Mouse (Mus musculus) megakaryocyte, adult 5-6 weeks (primary cell): Measurements from ENCODE around the gene Zfp3. TPM values are rescaled to one million over a fixed set of nuclear protein-coding genes. Genes with fewer than 3 reads are reported as not detected.
A peak's percentile ranks its signal among the peaks of the same experiment; 100 is the strongest.
"Not testable (repeated sequence)": the region's sequence is repeated elsewhere in the genome, so short reads cannot be mapped to it uniquely, and the experiment has no call there.

Experiments used
- ATAC-seq: 2 replicates; pipeline ENCODE4 v1.8.0; 2016; ENCODE audit warnings: mild to moderate bottlenecking, inconsistent platforms; ENCODE audit not compliant: poor library complexity, severe bottlenecking
- total RNA-seq, 2 experiments: library from RNA; stranded (forward) in 1 of 2; stranded (reverse) in 1 of 2; fragments of 153-499, 151-499 nt in 1 of 2; fragments of 221-1000, 200-1000 nt in 1 of 2; gene quantifications; 2 replicates each; pipeline versions ENCODE4 v1.2.3 to v1.2.4; 2015 to 2017

Zfp3 gene
- total RNA-seq, 2 experiments from 2014 or later = 1.9 to 2.1 TPM

DNA sequence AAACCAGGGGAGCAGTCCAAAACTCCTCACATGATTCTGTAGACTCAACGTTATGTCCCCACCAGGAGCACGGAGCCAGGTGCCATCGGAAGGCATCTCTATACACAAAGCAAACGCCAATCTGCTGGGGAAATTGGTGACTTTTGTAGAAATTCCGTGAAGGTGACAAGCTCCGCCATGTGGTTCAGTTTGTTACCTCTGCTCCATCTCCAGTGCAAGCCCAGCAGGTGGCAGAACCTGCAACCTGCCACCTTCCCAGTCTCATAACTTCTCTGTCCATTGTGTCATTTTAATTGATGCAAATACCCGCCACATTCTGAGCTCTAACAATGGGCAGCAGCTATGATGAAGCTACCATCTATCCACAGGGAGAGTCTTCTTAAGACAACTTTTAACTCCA lies 9.1 kb upstream of the Zfp3 start:
- ATAC-seq = no peak

DNA sequence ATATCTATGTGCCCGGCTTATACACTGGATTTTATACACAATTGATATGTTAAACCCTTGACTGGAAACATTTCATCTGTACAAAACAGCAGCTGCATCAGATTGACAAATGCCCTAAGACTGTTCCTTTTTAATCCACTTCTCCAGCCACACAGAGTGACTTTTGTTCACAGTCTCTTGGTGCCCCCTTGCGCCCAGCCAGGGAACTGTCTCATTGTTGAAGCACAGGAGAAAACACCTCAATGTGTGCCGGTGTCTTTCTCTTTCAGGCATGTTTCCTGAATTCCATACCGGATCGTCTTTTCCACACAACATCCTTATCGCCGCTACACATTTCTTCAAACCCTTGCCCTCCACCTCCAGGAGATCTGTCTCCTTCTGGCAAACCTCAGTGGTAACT lies 8.4 kb upstream of the Zfp3 start:
- ATAC-seq = peak; percentile 95

DNA sequence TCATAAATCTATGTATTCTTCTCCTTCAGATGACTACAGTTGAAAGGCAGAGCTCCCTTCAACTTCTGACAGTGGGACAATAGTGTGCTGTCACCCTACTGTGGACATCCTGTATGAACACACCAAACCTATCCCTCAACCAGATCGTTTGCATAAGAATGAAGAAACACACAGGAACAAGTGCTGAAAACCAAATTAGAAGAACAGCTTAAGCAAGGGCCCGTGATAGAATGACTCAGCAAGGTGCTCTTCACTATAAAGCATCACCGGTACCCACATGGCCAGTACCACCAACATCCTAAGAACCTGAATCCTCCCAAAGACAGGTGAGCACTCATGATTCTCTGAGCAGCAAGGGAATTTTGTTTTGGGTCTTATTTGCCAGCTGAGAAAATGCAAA lies 3.6 kb upstream of the Zfp3 start:
- peak; percentile 53 for ATAC-seq

DNA sequence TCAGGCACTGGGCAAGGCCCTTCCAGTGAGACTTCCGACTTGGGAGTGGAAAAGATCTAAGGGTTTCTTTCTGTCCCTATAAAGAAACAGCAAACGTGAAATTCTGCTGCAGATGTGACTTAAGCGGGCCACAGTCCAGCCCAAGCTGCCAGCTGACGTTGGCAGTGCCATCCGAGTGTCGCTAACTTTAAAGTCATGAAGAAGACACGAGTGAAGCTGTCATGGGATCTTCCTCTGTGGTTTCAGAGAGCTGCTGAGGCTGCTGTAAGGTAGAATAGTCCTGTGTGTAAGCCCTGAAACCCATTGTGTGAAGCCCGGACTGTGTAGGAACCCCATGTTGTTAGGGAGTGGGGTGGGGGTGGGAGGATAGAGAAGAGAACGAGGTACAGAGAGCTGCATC lies 1.4 kb upstream of the Zfp3 start:
- no peak for ATAC-seq

DNA sequence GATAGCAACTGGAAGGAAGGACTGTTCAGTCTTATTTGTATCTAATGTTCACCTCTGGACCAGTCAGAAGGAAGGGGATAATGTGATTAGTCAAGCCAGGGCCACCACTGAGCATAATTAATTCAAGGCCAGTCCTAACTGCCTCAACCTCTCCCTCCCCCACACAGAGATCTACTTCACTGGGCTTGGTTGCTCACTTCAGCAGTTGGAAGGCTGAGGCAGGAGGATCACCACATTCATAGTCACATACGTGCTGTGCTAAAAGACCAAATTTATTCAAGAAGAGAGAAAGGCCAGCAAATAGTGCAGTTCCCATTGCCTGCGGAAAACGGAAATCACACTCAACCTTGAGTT lies 450 bp upstream of the Zfp3 start:
- ATAC-seq = no peak

DNA sequence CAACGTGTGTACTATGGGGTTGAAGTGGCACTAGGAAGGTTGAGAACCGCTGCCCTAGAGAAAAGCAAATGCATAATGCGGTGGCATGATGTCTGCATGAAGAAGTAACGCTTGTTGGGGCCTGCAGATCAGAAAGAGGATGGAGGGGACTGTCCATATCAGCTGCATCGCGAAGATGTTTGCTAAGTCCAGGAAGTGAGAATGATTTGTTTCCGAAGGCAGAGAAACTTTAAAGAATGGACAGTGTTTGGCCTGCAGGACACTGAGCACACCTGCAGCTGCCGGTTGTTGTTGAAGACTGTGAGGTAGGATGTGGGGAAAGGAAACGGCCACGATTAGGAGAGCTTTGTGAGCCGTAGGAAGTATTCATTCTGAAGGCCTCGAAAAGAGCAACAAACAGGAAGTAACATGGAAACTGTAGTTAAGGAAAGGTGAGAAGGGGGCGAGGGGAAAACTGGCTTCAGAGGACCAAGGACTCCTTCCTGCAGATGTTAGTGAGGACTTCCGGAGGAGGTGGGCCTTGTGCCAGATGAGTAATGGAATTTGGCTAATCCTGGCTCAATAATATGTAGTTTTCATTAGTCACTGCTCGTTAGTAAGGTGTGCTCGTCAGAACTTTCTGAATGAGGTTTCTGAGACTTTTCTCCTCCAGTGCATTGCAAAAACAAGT lies 1.9 kb downstream of the Zfp3 start:
- ATAC-seq = no peak

DNA sequence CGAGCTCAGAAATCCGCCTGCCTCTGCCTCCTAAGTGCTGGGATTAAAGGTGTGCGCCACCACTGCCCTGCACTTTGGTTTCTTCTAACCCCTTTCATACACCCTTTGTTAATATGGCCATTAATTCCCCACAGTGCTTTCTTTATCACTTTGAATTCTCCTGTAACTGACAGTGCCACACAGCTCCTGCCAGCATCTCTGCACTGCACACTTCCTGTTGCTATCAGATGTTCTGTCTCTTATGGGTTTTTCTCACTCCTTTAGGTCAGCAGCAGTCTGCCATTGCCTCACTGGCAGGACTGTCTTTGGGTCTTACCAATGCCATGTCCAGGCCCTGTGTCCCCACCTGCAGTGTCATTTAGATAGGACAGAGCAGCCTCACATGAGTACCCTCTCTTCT lies 6.8 kb downstream of the Zfp3 start:
- no peak for ATAC-seq

DNA sequence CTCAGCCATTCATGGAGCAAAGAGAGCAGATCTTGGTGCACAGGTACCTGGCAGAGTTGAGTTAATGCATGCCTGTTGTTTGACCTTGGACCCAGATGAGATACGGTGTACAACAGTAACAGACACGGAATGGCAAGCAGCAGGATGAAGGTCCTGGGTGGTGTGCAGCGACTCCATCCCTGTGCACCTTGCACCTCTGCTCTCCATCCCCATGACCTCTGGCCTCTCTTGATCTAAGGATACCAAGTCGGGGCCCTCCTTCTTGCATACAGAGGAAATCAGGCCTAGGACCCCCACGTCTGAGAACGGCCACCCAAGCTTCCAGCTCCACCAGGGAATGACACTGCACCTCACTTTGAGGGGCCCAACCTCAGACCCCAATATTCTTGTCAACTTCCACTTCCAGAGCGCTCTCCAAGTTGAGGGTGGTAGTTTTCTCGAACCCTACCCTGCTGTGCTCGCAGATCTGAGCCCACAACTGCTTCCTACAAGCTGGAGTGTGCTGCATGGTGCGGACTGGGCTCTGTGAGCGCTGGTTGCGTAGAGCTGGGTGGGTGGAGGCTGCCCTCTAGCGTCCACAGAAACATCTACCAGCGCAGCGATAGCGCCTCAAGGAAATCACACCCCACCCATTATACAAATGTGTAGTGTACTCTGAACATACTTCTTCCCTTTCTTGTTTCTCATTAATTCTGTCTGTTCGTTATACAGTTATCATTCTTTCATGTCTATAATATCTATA lies 13.0 kb downstream of the Zfp3 start:
- peak; percentile 98 for ATAC-seq

DNA sequence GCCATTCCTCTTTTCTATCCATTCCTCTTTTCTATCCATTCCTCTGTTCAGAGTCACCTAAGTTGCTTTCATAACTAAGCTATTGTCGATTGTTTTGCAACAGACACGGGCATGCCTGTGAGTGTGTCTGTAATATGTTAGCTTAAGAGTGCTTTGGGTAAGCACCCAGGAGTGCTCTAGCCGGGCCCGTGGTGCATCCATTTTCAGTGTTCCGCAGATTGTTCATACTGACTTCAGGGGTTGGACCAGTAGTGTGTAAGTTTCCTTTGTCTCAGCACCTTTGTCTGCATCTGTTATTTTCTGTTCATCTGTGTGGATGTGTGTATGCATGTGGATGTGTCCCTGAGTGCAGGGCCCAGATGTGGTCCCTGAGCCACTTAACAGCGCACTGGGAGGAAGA lies 13.6 kb downstream of the Zfp3 start:
- ATAC-seq = no peak

DNA sequence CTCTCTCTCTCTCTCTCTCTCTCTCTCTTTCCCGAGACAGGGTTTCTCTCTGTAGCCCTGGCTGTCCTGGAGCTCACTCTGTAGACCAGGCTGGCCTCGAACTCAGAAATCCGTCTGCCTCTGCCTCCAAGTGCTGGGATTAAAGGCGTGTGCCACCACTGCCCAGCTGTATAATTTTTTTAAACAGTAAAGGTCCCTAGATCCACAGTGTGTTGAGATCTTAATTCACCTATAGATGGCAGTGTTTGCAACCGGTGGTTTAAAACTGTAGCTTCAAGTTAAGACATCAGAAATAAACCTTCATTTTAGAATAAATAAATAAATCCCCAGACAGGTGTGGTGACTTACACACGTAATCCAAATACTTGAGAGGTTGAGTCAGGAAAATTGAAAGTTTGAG lies 14.0 kb downstream of the Zfp3 start:
- ATAC-seq = not testable (repeated sequence)

DNA sequence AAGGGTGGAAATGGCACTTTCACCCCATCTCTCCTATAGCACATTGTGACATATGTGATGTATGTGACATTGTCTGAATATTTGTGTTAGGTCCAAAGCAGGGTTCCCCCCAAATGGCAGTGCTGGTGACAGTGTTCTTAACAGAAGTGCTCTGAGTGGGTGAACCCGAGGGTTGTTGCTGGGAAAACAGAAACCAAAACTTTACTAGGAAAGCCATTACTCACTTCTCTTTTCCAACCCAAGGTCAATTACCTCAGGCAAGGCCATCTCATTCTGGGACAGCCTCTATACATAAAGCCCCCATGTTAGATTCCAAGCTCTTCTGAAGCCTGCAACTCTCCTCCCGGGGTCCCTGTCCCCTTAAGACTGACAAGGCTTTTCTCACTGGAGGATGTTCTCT lies 21.9 kb downstream of the Zfp3 start:
- 0 out of 2 replicates have a peak, but pooled peaks have one; percentile 14 for ATAC-seq

DNA sequence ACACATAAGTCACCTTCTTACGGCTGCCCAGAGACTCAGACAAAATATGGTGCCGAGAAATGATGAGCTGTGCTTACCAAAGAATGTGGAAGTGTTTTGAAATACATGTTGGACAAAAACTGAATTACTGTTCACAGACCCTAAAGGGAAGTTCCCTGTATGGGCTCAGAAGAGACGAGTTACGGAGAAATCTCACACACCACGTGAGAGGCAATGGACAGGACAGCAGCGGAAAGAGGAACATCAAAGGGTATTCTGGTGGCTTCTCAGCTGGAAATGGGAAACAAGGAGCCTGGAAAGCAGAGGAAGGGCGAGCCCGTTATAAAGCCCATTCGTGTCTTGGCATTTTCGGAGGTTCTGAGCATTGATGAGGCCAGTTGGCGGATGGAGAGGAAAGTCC lies 23.0 kb downstream of the Zfp3 start:
- peak; percentile 81 for ATAC-seq

DNA sequence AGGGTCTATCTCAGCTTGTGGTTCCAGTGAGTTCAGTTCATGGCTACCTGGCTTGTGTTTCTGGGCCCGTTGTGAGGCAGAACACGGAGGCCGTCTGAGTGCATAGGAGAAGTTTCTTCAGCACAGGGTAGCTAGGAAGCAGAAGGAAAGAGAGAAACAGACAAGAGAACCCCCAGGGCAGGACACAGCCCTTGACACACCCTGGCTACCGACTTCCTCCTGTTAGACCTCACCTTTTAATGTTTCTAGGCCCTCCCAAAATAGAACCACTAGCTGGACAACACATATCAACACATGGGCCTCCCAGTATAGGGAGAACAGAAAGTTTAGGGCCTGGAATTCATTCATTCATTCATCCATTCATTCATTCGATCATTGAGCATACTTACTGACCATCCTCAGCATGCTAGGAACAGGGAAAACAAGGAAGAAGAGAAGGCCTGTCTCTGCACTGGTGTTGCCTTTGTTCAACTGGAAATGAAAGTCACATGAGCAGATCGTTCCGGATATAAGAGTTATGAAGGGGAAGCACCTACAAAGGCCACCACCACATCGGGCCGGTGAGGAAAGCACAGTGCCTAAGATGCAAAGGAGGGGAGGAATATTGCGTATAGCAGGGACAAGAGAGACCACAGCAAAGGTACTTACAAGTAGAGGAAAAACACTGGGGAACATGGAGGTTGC lies 25.1 kb downstream of the Zfp3 start:
- peak; percentile 50 for ATAC-seq

DNA sequence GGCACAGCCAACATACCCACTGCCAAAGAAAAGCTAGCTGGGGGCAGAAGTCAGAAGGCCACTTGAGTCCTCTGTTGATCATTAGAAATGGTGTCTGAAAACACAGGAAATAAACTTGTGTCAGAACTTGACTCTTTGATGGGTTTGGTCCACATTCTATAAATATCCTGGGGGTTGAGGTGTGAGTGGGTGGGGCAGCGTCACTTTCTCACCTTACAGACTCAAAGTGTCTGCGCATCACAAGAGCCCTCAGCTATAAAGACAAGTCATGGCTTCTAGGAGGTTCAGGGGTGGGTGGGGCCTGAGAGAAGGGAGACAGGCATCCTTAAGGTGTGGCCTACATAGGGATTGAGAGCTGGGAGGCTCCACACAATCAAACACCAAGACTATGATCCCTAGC lies 26.4 kb downstream of the Zfp3 start:
- ATAC-seq = no peak

DNA sequence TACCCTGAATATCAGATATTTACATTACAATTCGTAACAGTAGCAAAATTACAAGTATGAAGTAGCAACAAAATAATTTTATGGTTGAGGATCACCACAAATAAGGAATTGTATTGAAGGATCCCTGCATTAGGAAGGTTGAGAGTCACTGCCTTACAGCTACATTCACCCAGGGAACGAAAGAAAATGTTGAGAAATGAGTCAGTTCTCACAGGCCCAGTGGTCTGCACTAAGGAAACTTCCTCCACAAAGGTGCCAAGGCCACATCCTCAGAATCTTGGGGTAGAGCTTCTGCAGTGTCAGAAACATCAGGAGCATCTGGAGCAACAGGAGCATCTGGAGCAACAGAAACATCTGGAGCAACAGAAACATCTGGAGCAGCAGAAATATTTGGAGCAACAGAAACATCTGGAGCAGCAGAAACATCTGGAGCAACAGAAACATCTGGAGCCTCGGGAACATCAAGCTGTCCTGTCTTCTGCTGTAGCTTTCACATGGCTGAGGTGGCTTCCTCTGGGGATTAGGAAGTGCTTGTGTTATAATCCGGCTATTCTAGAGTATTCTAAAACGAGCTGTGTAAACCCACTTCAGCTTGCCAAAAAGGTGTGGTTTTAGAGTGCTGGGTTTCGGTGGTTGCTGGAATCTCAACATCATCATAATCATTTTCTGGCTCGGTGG lies 27.0 kb downstream of the Zfp3 start:
- no peak for ATAC-seq

DNA sequence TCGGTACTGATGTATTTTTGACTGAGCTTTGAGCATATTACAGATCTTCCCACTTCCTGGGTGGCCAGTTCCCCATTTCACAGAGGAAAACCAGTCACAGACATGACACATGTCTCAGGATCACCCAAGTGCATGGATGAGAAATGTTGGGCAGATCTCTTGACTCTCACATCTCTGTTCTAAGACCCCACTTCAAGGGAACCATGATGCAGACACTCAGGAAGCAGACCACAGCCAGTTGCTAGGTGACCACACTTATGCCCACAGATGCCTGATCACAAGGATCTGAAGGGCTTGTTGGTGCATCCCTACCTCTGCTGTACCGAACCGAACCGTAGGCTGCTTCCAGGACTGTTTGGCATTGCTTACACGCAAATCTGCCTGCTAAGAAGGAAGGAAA lies 27.7 kb downstream of the Zfp3 start:
- ATAC-seq = no peak

DNA sequence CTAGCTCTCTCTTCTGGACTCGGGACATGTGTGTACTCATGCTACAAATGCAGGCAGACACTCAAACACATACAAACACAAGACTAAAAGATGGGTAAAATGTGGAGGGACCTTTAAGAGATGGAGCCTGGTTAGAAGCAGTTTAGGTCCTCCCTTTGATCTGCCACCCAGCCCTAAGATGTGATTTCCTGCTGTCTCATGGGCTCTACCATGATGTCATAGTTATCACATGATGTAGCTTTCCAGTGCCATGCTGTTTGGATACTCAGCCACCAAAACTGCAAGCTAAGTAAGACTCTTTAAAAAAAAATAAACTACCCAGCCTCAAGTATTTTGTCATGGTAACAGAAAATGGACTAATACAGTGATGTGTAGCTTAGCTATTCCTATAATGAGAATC lies 28.4 kb downstream of the Zfp3 start:
- ATAC-seq = no peak

DNA sequence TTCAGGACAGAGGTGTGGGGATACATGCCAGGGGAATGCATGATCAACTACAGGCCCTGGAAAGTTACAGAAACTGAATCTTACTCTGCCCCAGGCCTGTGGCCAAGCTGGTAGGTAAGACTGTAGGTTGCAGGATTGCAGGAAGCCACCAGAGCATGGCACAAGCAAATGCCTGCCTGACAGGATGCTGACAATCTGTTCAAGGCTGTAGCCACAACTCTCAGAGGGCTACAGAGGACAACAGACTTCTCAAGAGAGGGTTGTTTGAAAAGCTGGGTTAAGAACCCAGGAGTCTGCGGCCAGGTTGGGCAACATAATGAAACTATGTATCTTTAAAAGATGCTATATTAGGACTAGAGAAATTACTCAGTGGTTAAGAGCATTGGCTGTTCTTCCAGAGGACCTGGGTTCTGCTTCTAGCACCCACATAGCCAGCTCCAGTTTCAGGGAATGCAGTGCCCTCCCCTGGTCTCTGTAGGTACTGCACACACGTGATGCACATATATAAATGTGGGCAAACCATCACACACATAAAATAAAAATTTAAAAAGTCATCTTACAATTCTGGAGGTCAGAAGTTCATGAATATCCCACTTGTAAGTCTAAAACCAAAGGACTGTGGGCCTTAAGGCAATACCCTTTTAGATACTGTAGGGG lies 38.3 kb downstream of the Zfp3 start:
- ATAC-seq = no peak

DNA sequence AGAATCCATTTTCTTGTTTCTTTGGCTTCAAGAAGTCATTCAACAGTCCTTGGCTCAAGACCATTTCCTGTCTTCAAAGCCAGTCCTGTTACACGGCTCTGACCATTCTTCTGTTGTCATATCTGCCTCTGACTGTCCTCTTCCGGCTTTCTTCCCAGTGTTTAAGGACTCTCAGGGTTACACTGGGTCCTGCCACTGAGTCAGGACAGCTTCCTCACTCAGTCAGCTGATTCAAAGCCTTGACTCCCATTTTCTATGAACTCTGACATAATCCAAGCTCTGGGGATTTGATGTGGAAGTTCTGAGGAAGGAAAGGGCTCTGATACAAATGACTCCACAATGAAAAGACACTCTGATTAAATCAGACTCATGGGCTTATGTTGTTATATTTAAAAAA lies 38.9 kb downstream of the Zfp3 start:
- no peak for ATAC-seq

DNA sequence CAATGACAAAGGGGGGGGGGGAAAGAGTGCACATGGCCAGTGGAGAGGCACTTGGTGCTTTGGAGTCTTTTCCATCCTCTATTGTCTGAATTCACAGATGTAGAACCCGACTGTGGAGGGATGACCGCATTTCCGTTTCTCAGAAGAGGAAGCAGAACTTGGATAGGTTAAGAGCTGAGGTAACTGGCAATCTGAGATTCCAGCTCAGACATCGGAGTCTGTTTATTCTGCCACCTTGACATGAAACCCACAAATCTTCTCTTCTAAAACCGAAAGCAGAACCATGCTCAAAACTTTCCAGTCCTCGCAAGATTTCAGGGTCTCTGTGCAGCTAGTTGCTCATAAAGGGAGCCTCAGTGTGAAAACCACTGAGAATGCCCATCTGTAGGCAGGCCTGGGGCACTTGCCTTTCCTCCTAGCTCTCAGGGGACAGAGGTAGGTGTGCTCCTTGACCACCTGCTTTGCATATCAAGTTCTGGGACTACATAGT lies 39.7 kb downstream of the Zfp3 start:
- ATAC-seq = peak; percentile 74

DNA sequence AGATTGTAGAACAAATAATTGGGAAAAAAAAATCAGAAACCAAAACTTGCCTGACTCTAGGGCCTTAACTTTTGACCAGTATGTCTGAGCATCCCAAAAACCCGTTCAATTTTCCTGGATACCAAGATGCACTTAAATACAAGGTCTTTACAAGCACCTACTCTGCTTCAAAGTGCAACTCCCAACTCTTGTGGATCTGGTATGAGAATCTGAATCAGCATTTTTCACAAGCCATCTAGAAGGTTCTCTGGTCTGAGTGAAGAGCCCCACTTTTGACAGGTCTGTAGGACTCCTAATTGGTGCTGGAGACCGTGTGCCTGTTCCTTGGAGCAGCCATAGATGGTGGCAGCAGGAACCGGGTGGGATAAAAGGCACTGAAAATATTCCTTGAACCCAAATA lies 40.4 kb downstream of the Zfp3 start:
- ATAC-seq = no peak
